Mouse (Mus musculus) lung, postnatal 25 days (tissue): ENCODE data around the gene Ap4m1.
"Not testable (repeated sequence)": the region's sequence is repeated elsewhere in the genome, so short reads cannot be mapped to it uniquely, and the experiment has no call there.

ENCODE experiments used
- DNase-seq: peaks from one replicate; pipeline ENCODE4 v3.0.0; 2022; ENCODE audit warnings: low spot score

The Ap4m1 gene

GRCm38 (mm10) chr5:138195463-138195862 lies 23.7 kb downstream of the Ap4m1 start:
- no peak for DNase-seq

GRCm38 (mm10) chr5:138199576-138199975 lies 27.8 kb downstream of the Ap4m1 start:
- DNase-seq = no peak

GRCm38 (mm10) chr5:138202086-138202485 lies 30.3 kb downstream of the Ap4m1 start:
- no peak for DNase-seq

- DNase-seq = no peak
These were observed 35.5 kb downstream of the Ap4m1 start for GRCm38 (mm10) chr5:138207253-138207652.

- DNase-seq = no peak
These were observed 36.1 kb downstream of the Ap4m1 start for GRCm38 (mm10) chr5:138207873-138208272.

GRCm38 (mm10) chr5:138216632-138217031 lies 44.8 kb downstream of the Ap4m1 start:
- DNase-seq = not testable (repeated sequence)

GRCm38 (mm10) chr5:138219864-138220263 lies 48.1 kb downstream of the Ap4m1 start:
- DNase-seq = no peak

GRCm38 (mm10) chr5:138222111-138222510 lies 50.3 kb downstream of the Ap4m1 start:
- DNase-seq = peak; percentile 79

- no peak for DNase-seq
These were observed 51.5 kb downstream of the Ap4m1 start for GRCm38 (mm10) chr5:138223287-138223686.

- no peak for DNase-seq
These were observed 53.9 kb downstream of the Ap4m1 start, which contains the start of gene Nxpe5 for GRCm38 (mm10) chr5:138225700-138226099. TSS of gene Nxpe5 (plus strand) at chr5:138225898.

GRCm38 (mm10) chr5:138226491-138226890 lies 54.7 kb downstream of the Ap4m1 start:
- no peak for DNase-seq

- peak; percentile 18 for DNase-seq
These were observed 55.6 kb downstream of the Ap4m1 start for GRCm38 (mm10) chr5:138227367-138227766.

GRCm38 (mm10) chr5:138228026-138228425 lies 56.2 kb downstream of the Ap4m1 start:
- DNase-seq = peak; percentile 30

- DNase-seq = no peak
These were observed 57.7 kb downstream of the Ap4m1 start for GRCm38 (mm10) chr5:138229511-138229910.
